Mouse (Mus musculus) heart, embryonic 14.5 days (tissue): ENCODE results near the gene Slc25a45. TPM values are rescaled to one million over a fixed set of nuclear protein-coding genes. Genes with fewer than 3 reads are reported as not detected.
"Not testable (repeated sequence)": the region's sequence is repeated elsewhere in the genome, so short reads cannot be mapped to it uniquely, and the experiment has no call there.

Source experiments
- ATAC-seq: fragments of 200-750 bp; cut with Nextera tagmentation; 2 replicates; pipeline ENCODE4 v1.8.0; 2017; ENCODE audit warnings: low read depth, moderate TSS enrichment; ENCODE audit not compliant: insufficient number of reproducible peaks, insufficient read depth, low FRiP score
- H3K27ac ChIP-seq, 2 experiments: fragments of 200-500 bp in 1 of 2; fragments of 300-500 bp in 1 of 2; sonication (generic) in 1 of 2; replicated peaks in 1 of 2; 2 replicates each; pipeline ENCODE4 v1.5.1; 2012 to 2014; ENCODE audit warnings: low read depth in 2 of 2, low read length in 2 of 2, control low read depth in 1 of 2, mild to moderate bottlenecking in 1 of 2, mixed read lengths in 1 of 2; ENCODE audit not compliant: control insufficient read depth in 1 of 2, insufficient read depth in 1 of 2
- H3K27me3 ChIP-seq: fragments of 300-500 bp; sonication (generic); 2 replicates; pipeline ENCODE4 v1.6.1; 2014; ENCODE audit warnings: mild to moderate bottlenecking, low read length, control low read depth; ENCODE audit not compliant: control insufficient read depth, insufficient read depth
- H3K36me3 ChIP-seq: fragments of 300-500 bp; sonication (generic); 2 replicates; pipeline ENCODE4 v1.6.1; 2014; ENCODE audit warnings: mild to moderate bottlenecking, control low read depth, low read length, mixed read lengths; ENCODE audit not compliant: control insufficient read depth, insufficient read depth
- H3K4me1 ChIP-seq, 2 experiments: fragments of 200-500 bp in 1 of 2; fragments of 300-500 bp in 1 of 2; sonication (generic) in 1 of 2; 2 replicates each; pipeline ENCODE4 v1.6.1; 2012 to 2014; ENCODE audit warnings: low read length in 2 of 2, control low read depth in 1 of 2, mixed read lengths in 1 of 2; ENCODE audit not compliant: control insufficient read depth in 2 of 2, insufficient read depth in 2 of 2
- H3K4me2 ChIP-seq: fragments of 300-500 bp; sonication (generic); 2 replicates; pipeline ENCODE4 v1.6.1; 2014; ENCODE audit warnings: mild to moderate bottlenecking, low read length
- H3K4me3 ChIP-seq, 2 experiments: fragments of 200-500 bp in 1 of 2; fragments of 300-500 bp in 1 of 2; sonication (generic) in 1 of 2; 2 replicates each; pipeline ENCODE4 v1.5.1; 2012 to 2014; ENCODE audit warnings: low read length in 2 of 2, mild to moderate bottlenecking in 2 of 2, control low read depth in 1 of 2, low read depth in 1 of 2, moderate library complexity in 1 of 2; ENCODE audit not compliant: control insufficient read depth in 1 of 2, insufficient read depth in 1 of 2
- H3K9ac ChIP-seq: fragments of 300-500 bp; sonication (generic); 2 replicates; pipeline ENCODE4 v1.6.1; 2014; ENCODE audit warnings: mild to moderate bottlenecking, low read length
- H3K9me3 ChIP-seq: fragments of 300-500 bp; sonication (generic); 2 replicates; pipeline ENCODE4 v1.6.1; 2016; ENCODE audit warnings: low read length, control low read depth; ENCODE audit not compliant: control insufficient read depth
- WGBS: fragments of 180-500 bp; shearing (Covaris S2); extraction: QIAGEN DNeasy Blood & Tissue Kit; methylation state at CpG from one replicate; pipeline ENCODE4 v1.1.7; 2014; 5-methylcytosine and 5-hydroxymethylcytosine counted together
- polyA plus RNA-seq: library from polyadenylated mRNA; unstranded; fragments of >200 nt; fragmentation: Nextera tagmentation; extraction: Ambion mirVana; gene quantifications from 2 replicates; pipeline ENCODE4 v1.2.1, GENCODE M21; 2014

Gene Slc25a45
- polyA plus RNA-seq, 1 experiment from 2014 or later = 2.8 TPM

- Histone ChIP-seq H3K9ac (peak overlapping the region; percentile 67), H3K4me1 (peaks cover 8 to 35% of the 10 kb centered on the region in 2 experiments), H3K27ac (no peak overlapping the region), H3K36me3 (no peaks in the 10 kb centered on the region), H3K9me3 (no peaks in the 10 kb centered on the region), H3K4me3 (no peak overlapping the region), H3K27me3 (no peaks in the 10 kb centered on the region), H3K4me2 (peak overlapping the region; percentile 50; the same call in 1 of the 2 replicates)
- no peak for ATAC-seq
- 78% methylated on average over 3 of the region's 3 CpGs for WGBS
Measured at GRCm38 (mm10) chr19:5878916-5879315, 1.3 kb downstream of the Slc25a45 start.

- H3K9ac ChIP-seq = no peak overlapping the region
- H3K36me3 ChIP-seq = no peaks in the 10 kb centered on the region
- H3K27me3 ChIP-seq = no peaks in the 10 kb centered on the region
- no peak for ATAC-seq
- no peak overlapping the region for H3K4me3 ChIP-seq
- peaks cover 8 to 33% of the 10 kb centered on the region in 2 experiments for H3K4me1 ChIP-seq
- WGBS = 94% methylated on average over 7 of the region's 7 CpGs
- no peaks in the 10 kb centered on the region for H3K9me3 ChIP-seq
- H3K4me2 ChIP-seq = no peak overlapping the region
- H3K27ac ChIP-seq = no peak overlapping the region
Measured at GRCm38 (mm10) chr19:5879735-5880134, 2.1 kb downstream of the Slc25a45 start.

GRCm38 (mm10) chr19:5881155-5881554 is 3.5 kb downstream of the Slc25a45 start:
- no peak overlapping the region for H3K4me3 ChIP-seq
- no peaks in the 10 kb centered on the region for H3K36me3 ChIP-seq
- H3K27ac ChIP-seq = no peak overlapping the region
- no peak for ATAC-seq
- peaks cover 3 to 28% of the 10 kb centered on the region in 2 experiments for H3K4me1 ChIP-seq
- no peak overlapping the region for H3K9ac ChIP-seq
- no peak overlapping the region for H3K4me2 ChIP-seq
- no peaks in the 10 kb centered on the region for H3K9me3 ChIP-seq
- WGBS = 90% methylated on average over 6 of the region's 6 CpGs
- H3K27me3 ChIP-seq = no peaks in the 10 kb centered on the region

GRCm38 (mm10) chr19:5882079-5882478 is 4.5 kb downstream of the Slc25a45 start:
- not testable (repeated sequence) for H3K4me3 ChIP-seq, H3K36me3 ChIP-seq, ATAC-seq, H3K27ac ChIP-seq, H3K27me3 ChIP-seq, H3K9ac ChIP-seq, H3K4me2 ChIP-seq, H3K9me3 ChIP-seq
- WGBS = 84% methylated on average over 5 of the region's 5 CpGs
- peaks cover 3 to 28% of the 10 kb centered on the region in 2 experiments for H3K4me1 ChIP-seq

GRCm38 (mm10) chr19:5883935-5884334 is 6.3 kb downstream of the Slc25a45 start:
- Histone ChIP-seq H3K36me3 (no peaks in the 10 kb centered on the region), H3K4me1 (peaks cover 0 to 10% of the 10 kb centered on the region in 2 experiments; a peak in 3 of 4 replicates), H3K4me2 (no peak overlapping the region), H3K4me3 (no peak overlapping the region), H3K27ac (no peak overlapping the region), H3K27me3 (no peaks in the 10 kb centered on the region), H3K9me3 (no peaks in the 10 kb centered on the region), H3K9ac (no peak overlapping the region)
- ATAC-seq = no peak; the same call in 1 of the 2 replicates
- 9% methylated on average over 1 of the region's 1 CpGs for WGBS

- Histone ChIP-seq H3K9me3 (no peaks in the 10 kb centered on the region), H3K4me3 (no peak overlapping the region), H3K27me3 (no peaks in the 10 kb centered on the region), H3K27ac (no peak overlapping the region), H3K36me3 (no peaks in the 10 kb centered on the region), H3K4me1 (peaks cover 0 to 8% of the 10 kb centered on the region in 2 experiments; a peak in 3 of 4 replicates), H3K9ac (no peak overlapping the region), H3K4me2 (no peak overlapping the region)
- ATAC-seq = no peak
- 66% methylated on average over 4 of the region's 4 CpGs for WGBS
Measured at GRCm38 (mm10) chr19:5885838-5886237, 8.2 kb downstream of the Slc25a45 start.

- H3K27me3 ChIP-seq = no peaks in the 10 kb centered on the region
- no peak for ATAC-seq
- peaks cover 0 to 8% of the 10 kb centered on the region in 2 experiments; a peak in 3 of 4 replicates for H3K4me1 ChIP-seq
- H3K27ac ChIP-seq = no peak overlapping the region
- no peak overlapping the region for H3K9ac ChIP-seq
- 51% methylated on average over 3 of the region's 3 CpGs for whole genome bisulfite sequencing
- H3K4me3 ChIP-seq = no peak overlapping the region
- no peaks in the 10 kb centered on the region for H3K9me3 ChIP-seq
- H3K4me2 ChIP-seq = no peak overlapping the region
- no peaks in the 10 kb centered on the region for H3K36me3 ChIP-seq
Measured at GRCm38 (mm10) chr19:5887234-5887815, 9.7 kb downstream of the Slc25a45 start.

- Histone ChIP-seq H3K27ac (no peak overlapping the region), H3K4me2 (no peak overlapping the region), H3K4me1 (peaks cover 8 to 14% of the 10 kb centered on the region in 2 experiments), H3K36me3 (no peaks in the 10 kb centered on the region; the same call in 1 of the 2 replicates), H3K27me3 (no peaks in the 10 kb centered on the region), H3K9ac (no peak overlapping the region), H3K4me3 (no peak overlapping the region), H3K9me3 (no peaks in the 10 kb centered on the region)
- ATAC-seq = no peak
- WGBS = 65% methylated on average over 4 of the region's 4 CpGs
Measured at GRCm38 (mm10) chr19:5889211-5889610, 11.6 kb downstream of the Slc25a45 start.
